Mouse (Mus musculus): ENCODE measurements around the gene Cntnap2.

Gene Cntnap2

DNA sequence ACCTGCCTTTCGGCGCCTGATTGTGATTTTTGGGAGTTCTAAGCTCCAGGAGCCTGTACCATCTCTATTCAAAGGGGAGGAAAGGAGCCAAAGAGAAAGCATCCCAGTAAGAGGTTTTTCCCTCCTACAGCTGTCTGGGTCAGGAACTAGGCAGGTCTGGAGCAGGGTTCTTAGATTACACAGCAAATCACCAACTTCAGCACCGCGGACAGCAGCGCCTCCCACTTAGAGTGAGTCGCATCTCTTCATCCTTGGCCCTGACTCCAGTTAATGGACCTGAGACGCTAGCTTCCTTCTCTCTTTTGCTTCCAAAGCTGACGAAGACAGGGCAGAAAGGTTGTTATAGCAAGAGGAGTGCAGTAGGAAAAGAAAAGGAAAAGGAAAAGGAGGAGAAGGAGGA is at the start of gene Cntnap2:
Gene Cntnap2 (plus strand): TSS at position 267 of the 400 bp plus-strand sequence.
- in situ Hi-C loops (cut with MboI; ENCODE audit: unreplicated experiment in 2 of 2), result no loop called here

DNA sequence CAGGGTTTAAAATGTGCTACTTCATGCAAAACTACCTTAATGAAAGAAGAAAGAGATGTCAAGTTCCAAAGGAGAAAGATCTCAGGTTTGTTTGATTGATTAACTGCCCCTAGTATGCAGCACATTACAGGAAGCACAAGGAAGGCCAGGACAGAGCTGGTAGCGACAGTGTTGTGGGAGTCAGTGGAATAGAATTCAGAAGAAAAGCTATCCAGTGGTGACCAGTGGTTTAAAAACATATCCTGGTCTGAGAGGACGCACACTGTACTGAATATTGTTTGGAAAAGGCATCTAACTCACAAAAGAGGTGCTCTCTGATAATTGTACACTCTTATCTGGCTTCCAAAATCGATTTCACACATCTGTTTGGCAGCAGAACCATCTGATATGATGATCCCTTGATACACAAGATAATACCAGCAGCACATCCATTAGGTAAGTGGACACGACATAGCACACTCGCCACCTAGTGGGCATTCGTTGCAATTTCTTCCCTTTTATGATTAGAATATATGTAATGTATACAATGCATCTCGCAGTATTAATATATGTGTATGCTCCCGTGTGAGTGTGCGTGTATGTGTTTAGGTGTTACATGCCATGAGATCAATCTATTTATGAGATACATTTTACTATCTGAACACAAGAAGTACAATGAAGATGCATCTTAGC is 33.0 kb upstream of the Cntnap2 start:
- in situ Hi-C loops (cut with MboI; ENCODE audit: unreplicated experiment in 2 of 2), result loop anchor here (5.0 kb wide), 2 partner anchors 1339 to 1344 kb away; no protein-coding TSS in a partner anchor

DNA sequence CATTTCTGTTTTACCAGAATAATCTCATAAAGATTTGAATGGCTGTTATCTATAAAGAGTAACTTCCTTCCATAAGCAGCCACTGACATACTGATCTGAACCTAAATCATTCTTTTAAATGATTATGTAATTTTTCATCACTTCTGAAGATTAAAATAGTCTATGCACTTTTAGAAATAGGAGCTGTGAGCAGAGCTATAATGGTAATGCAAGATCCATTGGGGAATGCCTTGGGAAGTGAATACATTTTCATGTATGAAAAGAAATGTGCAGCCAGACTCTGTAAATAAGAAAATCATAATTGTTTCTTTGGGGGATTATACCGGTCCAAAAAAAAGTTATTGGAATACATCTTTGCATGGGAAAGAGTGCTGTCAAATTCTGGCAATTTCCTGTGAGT is 19.7 kb upstream of the Cntnap2 start:
- in situ Hi-C loops (cut with MboI; ENCODE audit: unreplicated experiment in 2 of 2), result no loop called here

DNA sequence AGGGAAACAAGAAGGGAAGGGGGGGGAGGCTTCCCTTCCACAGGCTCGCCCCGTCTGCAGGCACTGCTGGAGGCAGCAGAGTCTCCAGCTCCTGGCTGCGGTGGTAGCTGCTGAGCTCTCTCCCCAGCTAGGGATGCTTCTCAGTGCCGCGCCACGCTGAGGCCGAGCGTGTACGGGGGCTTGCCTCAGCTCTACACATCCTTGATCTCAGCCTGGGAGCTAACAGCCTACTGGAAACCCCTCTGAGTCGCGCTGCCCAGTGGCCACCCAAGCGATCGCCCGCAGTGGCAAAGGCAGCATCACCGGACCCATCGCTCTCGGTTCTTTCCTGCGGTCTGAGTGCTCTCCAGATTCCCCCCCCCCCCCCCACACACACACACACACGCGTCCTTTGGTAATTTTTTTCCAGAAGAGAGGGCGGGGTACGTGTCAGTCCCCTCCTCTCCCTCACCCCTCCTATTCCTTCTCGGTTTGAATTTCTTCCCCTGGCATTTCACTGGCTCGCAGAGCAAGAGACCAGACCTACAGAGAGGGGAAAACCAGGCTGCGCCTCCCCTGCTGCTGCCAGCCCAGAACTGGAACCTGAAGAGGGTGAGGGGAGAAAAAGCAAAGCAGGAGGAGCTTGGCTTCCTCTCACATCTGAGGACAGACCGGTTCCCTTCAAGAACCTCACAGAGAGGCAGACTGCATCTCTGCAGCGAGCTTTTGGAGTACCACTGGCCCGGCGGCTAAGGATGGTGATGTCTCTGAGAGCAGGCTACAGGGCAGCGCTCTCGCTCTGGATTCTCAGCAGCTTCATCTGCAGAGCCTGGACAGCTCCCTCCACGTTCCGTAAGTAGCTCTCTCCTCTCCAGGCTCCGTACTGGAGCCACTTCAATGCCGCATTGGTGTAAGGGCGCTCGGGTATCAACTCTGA is 657 bp downstream of the Cntnap2 start:
- in situ Hi-C loops (cut with MboI; ENCODE audit: unreplicated experiment in 2 of 2), result no loop called here

DNA sequence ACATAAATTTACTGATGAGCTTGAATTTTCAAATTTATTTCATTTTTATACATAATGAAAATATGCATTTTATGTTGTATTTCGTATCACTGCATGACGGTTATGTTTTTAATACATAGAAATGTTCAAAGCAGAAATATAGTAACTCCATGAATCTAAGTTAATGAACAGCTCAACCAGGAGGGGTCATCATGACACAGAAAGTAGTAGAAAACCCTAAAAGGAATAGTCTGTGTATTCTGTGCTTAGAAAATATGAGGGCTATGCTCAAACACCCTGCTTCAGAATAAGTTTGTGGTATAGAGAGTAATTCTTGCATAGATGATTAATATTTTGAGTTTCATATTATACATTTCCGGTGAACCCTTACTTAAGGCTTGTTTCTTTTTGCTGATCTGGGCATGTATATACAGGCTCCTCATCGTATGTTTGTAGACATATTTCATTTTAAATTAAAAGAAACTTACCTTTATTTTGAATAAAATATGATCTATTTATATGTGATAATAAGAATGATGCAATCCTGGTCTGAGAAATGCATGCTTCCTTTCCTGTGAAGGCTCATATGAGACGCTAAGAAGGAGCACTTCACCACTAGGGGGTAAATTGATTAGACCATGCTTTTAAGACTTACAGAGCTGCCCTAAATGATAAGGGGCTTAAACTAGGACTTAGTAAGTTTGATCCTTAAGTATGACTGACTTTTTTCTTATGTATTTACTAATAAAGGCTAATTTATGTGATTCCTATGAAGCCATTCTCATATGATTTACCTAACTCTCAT is 3.2 kb downstream of the Cntnap2 start:
- in situ Hi-C loops (cut with MboI; ENCODE audit: unreplicated experiment in 2 of 2), result no loop called here

DNA sequence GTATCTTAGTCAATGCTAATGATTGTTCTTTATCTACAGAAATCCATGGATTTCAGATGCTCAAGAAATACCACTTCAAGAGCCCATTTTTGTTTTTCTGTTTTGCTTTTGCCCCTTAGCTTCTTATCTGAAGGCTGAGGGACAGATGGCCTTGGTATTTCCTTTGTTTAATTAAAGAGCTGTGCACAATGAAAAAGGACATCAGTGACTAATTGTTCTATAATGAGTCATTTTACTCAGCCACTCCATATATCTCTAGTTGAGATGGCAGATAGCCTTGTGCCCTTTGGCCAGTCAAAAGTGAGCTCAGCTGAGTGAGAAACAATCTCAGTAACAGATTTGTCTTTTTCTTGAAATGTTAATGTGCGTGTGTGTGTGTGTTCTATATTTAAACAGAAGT is 29.1 kb downstream of the Cntnap2 start:
- in situ Hi-C loops (cut with MboI; ENCODE audit: unreplicated experiment in 2 of 2), result no loop called here

DNA sequence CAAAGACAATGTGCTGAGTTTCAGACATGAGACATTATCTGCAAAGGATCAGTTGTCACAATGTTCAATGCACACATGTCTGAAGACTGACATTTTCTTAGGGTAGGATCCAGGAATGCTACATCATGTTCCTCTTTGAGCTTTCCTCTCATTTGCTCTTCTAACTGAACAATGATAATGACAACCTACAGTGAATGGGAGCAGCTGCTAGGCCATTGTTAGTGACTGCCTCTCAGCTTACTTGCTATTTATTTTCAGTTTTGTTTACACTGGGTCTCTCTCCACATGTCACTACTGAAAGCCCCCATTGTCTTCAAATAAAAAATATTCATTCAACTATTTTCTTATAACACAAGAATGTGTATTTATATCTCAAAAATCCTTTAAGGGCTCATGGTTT is 54.5 kb downstream of the Cntnap2 start:
- in situ Hi-C loops (cut with MboI; ENCODE audit: unreplicated experiment in 2 of 2), result no loop called here

DNA sequence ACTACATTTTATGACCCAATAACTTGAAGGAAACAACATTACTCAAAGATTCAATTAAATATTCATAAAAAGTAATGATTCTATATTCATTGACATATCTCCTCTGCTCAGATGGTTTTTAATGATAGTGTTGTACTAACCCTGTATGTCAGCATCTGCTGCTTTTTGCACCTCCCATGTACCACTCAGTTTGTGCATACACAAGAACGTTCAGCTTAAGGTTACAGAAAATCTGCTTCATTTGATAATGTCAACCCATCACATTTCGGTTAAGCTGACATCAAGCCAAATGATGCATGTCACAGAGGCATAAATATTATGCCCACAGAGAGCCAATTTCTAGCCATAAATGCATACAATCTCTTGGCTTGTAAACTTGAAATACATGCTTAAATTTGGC is 85.7 kb downstream of the Cntnap2 start:
- in situ Hi-C loops (cut with MboI; ENCODE audit: unreplicated experiment in 2 of 2), result no loop called here

DNA sequence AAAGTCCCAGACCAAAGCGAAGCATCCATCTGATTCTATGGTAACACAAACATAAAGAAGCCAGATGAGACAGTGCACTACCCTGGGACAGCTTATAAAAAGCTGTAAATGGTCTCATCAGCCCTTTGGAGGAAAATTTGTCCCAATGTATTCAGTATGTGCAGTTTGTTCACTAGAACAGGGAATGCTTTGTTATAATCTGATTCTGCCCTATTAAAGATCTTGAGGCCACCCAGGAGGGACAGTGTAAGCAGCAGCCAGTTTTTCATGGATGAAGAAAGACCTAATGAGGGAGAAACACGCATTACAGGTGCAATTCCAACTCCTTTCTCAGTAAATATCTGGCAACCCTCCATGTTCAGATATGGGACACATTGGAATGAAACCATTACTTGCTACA is 145.9 kb downstream of the Cntnap2 start:
- in situ Hi-C loops (cut with MboI; ENCODE audit: unreplicated experiment in 2 of 2), result no loop called here

DNA sequence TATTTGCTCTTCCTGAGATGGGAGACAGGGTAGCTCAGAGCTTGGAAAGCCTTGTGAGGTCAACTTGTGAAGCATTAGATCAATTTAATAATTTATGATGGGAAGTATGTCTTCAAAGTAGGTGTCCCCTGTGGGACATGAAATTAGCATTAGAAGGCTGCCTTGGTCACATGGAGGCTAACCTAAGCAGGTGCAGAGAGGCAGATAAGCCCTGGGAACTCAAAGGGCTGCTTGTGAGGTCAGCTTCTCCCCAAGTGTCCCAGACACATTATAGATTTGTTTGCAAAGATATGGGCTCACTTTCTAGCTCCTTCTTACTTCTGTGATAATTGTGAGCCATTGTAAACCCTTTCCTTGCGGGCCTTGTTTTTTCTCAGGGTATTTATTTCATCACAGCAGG is 155.2 kb downstream of the Cntnap2 start:
- in situ Hi-C loops (cut with MboI; ENCODE audit: unreplicated experiment in 2 of 2), result no loop called here

DNA sequence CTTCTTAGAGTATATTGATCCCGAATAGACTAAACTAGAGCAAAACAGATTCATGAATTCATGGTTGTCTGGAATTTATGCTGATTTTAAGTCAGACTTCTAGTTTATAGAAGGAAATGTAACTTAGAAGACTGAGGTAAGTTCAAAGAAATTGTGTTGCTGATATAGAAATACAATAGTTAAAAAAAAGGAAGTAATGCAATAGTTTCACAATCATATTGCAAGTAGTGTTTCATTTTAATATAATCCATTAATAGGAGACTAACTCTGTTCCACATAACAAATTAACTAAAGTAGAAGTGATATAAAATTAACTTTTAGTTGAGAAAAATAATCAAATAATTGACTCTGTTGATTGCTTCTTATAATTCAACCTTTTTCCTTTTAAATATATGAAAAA is 169.8 kb downstream of the Cntnap2 start:
- in situ Hi-C loops (cut with MboI; ENCODE audit: unreplicated experiment in 2 of 2), result no loop called here

DNA sequence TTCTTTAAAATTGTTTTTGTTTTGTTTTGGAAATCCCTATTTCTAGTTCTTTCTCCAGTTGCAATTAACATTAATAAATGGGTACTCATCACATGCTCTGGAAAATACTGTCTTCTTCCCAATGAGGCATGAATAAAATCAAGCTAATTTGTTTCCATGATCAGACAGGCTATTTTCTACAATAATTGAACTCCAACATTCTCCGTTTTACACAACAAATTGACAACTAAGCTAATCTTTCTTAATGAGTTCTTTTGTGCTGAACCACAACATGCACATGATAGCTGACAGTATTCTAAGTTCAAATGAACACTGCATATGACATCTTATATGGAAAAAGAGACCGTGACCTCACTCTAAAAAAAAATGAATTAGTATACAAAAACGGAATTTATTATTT is 173.4 kb downstream of the Cntnap2 start:
- in situ Hi-C loops (cut with MboI; ENCODE audit: unreplicated experiment in 2 of 2), result no loop called here

DNA sequence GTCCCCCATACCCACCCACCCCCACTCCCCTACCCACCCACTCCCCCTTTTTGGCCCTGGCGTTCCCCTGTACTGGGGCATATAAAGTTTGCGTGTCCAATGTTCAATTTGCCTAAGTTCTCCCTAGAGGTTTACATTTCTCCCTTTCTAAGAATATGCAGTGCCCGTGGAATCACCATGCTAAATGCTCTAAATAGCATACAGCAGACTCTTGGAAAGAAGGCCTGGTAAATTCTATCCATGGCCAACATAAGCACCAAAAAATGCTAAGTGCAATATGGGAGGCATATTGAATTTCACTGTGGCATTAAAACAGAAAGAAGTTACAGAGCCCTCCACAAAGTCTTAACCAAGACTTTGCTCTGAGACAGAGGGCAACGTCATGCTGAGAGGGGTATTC is 177.4 kb downstream of the Cntnap2 start:
- in situ Hi-C loops (cut with MboI; ENCODE audit: unreplicated experiment in 2 of 2), result no loop called here

DNA sequence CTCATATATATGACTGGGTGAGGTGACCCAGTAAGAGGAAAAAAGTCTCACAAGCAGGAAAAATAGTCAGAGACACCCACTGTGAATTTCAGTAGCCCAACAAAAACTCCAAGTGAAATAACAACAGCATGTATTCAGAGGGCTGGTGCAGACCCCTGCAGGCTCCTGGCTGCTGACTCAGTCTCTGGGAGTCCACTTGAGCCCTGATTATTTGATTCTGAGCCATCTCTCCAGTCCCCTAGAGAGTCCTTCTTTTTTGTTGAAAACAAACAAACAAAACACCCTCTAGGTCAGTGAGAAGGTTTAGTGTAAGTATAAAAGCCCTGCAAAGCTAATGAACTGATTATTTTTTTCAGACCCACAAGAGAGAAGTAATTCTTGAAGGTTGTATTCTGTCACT is 179.0 kb downstream of the Cntnap2 start:
- in situ Hi-C loops (cut with MboI; ENCODE audit: unreplicated experiment in 2 of 2), result no loop called here

DNA sequence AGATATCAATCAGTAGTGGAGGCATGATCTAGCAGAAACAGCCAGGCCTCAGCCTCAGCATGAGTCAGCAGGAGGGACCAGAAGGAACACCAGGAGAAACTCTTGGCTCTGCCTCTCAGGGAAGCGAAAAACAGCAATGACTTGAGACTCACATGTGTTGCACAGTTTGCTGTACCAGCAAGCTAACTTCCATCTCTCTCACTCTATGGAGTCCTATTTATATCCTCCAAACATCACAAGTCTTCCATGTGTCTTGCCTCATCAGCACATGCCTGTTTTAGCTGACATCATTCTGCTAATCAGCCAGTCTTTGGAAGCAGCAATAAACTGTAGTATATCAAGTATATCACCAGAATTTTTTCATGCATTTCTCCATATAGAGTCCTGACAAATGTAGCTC is 182.1 kb downstream of the Cntnap2 start:
- in situ Hi-C loops (cut with MboI; ENCODE audit: unreplicated experiment in 2 of 2), result no loop called here

DNA sequence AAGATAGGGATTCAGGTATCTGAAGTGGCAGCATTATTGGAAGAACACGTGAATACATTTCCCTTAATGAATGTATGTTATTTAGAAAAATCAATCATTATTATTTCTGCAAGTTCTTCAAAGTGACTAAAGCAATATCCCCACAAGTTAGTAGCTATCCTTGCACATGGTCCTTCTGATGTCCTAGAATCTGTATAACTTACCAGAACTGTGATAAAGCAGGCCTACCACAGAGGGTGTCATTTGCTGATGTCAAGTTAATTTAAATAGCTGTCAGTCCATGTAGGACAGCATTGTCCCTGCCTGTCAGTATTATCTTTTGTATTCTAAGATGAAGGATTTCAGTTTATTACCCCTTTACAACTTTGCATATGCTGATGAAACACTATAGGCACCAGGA is 185.5 kb downstream of the Cntnap2 start:
- in situ Hi-C loops (cut with MboI; ENCODE audit: unreplicated experiment in 2 of 2), result no loop called here

DNA sequence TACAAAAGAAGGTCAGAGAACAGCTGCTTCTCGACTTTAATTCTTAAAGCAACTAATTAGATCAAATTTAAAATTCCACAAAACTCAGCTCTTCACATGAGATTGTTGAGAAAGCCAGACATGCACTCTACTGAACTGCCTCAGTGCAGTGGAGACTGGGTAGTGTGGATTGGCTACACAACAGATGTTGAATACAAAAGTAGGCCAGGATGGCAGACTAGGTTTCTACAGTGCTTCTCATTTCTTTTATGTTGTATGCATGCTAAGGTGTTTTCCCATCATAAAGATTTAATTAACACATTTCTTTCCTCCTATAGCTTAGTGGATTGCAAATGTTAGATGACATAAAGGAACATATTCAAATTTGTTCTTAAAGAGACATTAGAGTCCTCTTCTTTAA is 198.9 kb downstream of the Cntnap2 start:
- in situ Hi-C loops (cut with MboI; ENCODE audit: unreplicated experiment in 2 of 2), result no loop called here

DNA sequence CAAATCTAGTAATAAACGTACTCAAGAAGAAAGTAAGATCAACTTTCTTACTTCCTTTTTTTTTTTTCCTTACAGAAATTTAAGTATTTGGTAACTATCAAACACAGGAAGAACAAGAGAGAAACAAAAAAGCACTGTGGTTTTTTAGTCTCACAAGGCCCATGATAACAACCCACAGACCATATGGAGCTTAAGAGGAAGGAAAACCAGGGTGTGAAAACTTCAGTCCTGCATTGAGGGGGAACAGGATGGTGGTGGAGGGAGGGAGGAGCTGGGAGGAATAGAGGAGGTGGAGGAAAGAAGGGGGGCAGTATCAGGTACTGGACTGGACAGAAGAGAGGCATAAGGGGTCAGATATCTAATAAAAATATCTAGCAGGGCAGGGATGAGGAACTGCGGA is 212.4 kb downstream of the Cntnap2 start:
- in situ Hi-C loops (cut with MboI; ENCODE audit: unreplicated experiment in 2 of 2), result no loop called here

DNA sequence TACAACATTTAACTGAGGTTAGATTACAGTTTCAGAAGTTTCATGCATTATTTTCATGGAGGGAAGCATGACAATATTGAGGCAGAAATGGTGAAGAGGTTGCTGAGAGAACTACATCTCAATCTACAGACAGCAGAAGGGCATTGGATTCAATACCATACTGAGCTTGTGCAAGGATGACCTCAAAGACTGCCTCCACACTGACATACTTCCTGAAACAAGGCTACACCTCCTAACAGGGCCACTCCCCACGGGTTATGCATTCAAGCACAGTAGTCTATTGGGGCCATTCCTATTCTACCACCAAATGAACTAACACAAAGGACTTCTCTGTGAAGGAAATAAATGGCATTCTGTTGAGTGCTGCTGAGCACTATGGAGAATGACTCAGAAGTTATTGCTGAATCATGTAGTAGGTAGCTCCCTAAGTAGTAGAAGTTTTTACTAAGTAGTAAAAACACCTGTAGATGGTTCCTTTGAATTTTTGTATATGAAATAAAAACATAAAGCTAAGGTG is 214.2 kb downstream of the Cntnap2 start:
- in situ Hi-C loops (cut with MboI; ENCODE audit: unreplicated experiment in 2 of 2), result no loop called here

DNA sequence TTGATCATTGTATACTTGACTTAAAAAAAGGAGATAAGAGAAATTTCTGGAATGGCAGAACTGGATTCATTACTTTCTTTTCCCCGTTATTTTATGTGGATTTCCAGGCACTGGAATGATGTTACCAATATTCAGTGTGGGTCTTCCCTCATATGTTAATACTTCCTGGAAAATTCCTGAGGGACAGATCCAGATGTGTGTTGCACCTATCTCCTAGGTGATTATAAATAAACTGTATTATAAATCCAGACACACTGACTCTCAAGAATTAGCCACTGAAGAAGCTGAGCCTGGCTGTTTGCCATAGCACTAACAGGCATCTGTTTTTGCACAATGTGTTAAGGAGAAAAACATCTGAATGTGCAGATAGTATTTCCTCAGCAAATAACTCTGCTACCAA is 231.0 kb downstream of the Cntnap2 start:
- in situ Hi-C loops (cut with MboI; ENCODE audit: unreplicated experiment in 2 of 2), result no loop called here

DNA sequence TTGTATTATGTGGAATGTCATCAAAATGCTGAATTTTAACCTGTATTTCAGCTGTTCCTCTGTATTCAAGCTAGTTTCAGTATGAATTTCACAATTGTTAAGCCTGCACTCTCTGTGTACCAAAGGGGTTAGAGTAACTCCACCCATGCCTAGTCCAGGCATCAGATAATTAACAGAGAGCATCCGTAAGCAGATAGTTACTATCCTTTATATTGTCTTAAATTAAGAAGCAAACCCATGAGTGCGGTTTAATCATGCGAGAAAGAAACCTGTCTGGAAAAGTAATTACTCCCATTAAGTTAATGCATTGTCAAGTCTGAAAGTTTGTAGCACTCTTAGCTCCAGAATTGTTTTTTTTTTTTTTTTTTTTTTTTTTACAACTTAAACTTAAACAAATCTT is 258.3 kb downstream of the Cntnap2 start:
- in situ Hi-C loops (cut with MboI; ENCODE audit: unreplicated experiment in 2 of 2), result no loop called here
